Mouse (Mus musculus) liver, adult 2 months (tissue): ENCODE data around the gene Itga10.

ENCODE experiments used
- CTCF ChIP-seq: fragments of 200-500 bp; IDR thresholded peaks from 2 replicates; pipeline ENCODE4 v1.5.1; 2011; ENCODE audit warnings: low read depth, low read length, control low read depth
- POLR2A ChIP-seq: fragments of 200-500 bp; IDR thresholded peaks from 2 replicates; pipeline ENCODE4 v1.6.1; 2011; ENCODE audit warnings: low read length, control low read depth; ENCODE audit not compliant: insufficient read depth; ENCODE audit errors: extremely low read depth

DNA sequence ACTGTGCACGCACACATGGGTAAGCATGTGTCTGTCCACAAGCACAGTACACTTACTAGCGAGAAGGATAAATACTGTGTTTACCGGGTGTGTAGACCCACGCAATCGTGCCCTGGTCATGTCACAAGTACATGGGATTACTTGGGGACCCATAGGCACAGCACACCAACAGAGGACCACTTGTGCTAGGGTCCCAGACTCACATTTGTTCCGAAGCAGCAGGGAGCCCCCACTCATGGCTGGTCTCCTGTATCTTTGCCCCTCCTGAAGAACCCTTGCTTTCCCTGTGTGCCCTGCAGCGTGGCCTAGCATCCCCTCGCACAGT lies 46.4 kb upstream of the Itga10 start:
- TF ChIP-seq CTCF = no peak
- no peak for TF ChIP-seq POLR2A
